Mouse (Mus musculus) naive thymus-derived CD4-positive, alpha-beta T cell, adult 5 months (primary cell): Measurements from ENCODE around the gene Klra3. TPM values are rescaled to one million over a fixed set of nuclear protein-coding genes. Genes with fewer than 3 reads are reported as not detected.

Source experiments
- polyA plus RNA-seq: library from polyadenylated mRNA; unstranded; fragments of 100-300 nt; shearing (Covaris generic); gene quantifications from one replicate; pipeline ENCODE4 v1.2.1, GENCODE M21; 2017

Klra3 gene
- polyA plus RNA-seq: not detected

DNA sequence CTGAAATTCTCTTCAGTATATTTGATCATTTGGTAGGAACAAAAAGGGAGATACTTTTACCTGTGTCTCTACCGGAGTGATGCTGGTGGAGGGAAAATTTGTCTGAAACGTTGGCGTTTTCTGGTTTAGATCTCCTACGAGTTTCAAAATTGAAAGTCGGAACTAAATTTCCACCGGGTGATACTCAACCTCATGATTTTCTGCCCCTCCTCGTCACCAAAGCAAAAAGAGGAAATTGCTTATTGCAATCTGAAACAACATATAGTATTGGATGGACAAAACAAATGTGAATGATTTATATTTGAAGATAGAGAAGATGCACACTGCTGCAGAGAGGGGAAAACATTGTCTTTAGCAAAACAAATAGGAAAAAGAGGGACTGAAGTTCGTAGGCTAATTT lies at the start of gene Klra3:
Gene Klra3, minus strand, starts transcription at position 164 of the 400 bp plus-strand sequence.

GRCm38 (mm10) chr6:130386750-130387149 lies 49.4 kb upstream of the Klra3 start, which contains the start of gene Klra1:
Gene Klra1, minus strand, starts transcription at chr6:130386874.

DNA sequence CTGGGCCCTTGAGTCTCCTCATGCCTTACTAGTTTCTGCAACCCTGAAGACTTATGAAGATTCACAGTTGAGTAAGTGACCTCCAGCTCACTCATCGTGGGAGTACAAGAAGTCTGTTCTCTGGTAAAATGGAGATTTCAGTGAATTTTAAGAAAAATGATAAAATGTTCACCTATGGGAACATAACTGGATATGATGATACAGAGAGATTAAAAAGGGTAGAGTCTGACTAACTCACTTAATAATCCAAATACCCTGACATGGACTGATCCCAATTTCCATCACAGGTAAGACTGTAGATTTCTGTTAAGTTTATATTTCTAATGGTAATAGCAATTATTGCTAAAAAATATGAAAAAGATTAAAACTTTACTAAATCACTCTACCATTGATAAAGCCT lies 55.5 kb downstream of the Klra3 start, which contains the start of gene Klra10:
Gene Klra10, minus strand, starts transcription at position 101 of the 400 bp plus-strand sequence.

Other genes starting within 250 kb of the Klra3 start
- not detected for gene Klra8, start 207.7 kb downstream of the Klra3 start, polyA plus RNA-seq
- gene Klra9, start 144.5 kb downstream of the Klra3 start, polyA plus RNA-seq: not detected
- not detected for gene Klra7, start 104.3 kb downstream of the Klra3 start, polyA plus RNA-seq
- not detected for gene Klra10, start 55.6 kb downstream of the Klra3 start, polyA plus RNA-seq
- gene Klra1, start 49.3 kb upstream of the Klra3 start, polyA plus RNA-seq: not detected